Mouse (Mus musculus) erythroblast, embryonic 14.5 days (primary cell): ENCODE results near the gene Ucn2.

ENCODE experiments used
- GATA1 ChIP-seq: IDR thresholded peaks from 2 replicates; pipeline ENCODE4 v1.6.1; 2012; ENCODE audit warnings: low read length, inconsistent platforms, mixed read lengths
- TAL1 ChIP-seq: IDR thresholded peaks from 3 replicates; pipeline ENCODE4 v1.6.1; 2012; ENCODE audit warnings: low read length, inconsistent platforms, mixed read lengths

- TF ChIP-seq GATA1 (no peak), TAL1 (no peak)
Observed at GRCm38 (mm10) chr9:109027521-109027920, 41.7 kb downstream of the Ucn2 start.
